Mouse (Mus musculus): ENCODE measurements around the gene Tmem216. TPM values are rescaled to one million over a fixed set of nuclear protein-coding genes. Genes with fewer than 3 reads are reported as not detected.

Gene Tmem216
- 42.6 and 49.7 TPM in 2 replicates for polyA plus RNA-seq (2014; fragmentation: Nextera tagmentation; extraction: Ambion mirVana)

- ATAC-seq (ENCODE audit: low read depth) (peak; percentile 100), DNase-seq (ENCODE audit: low spot score) (peak; percentile 94)
- peaks cover 20% of the 10 kb centered on the region for H3K36me3 ChIP-seq (ENCODE audit: control insufficient read depth, insufficient read depth, low read length)
- H3K9me3 ChIP-seq (ENCODE audit: control insufficient read depth, low read length): no peaks in the 10 kb centered on the region
- H3K4me2 ChIP-seq (ENCODE audit: low read depth, low read length): peak within 1 kb of the TSS; percentile 68
- peaks cover 8% of the 10 kb centered on the region for H3K4me1 ChIP-seq (ENCODE audit: control insufficient read depth, insufficient read depth, low read length)
- peak within 1 kb of the TSS; percentile 61 for H3K4me3 ChIP-seq (ENCODE audit: low read depth, low read length)
- H3K27me3 ChIP-seq (replicated peaks; ENCODE audit: control insufficient read depth, insufficient read depth, low read length): no peaks in the 10 kb centered on the region
- WGBS: under 1% methylated on average over 40 of the region's 43 CpGs
- peak within 1 kb of the TSS; percentile 70 for H3K9ac ChIP-seq (ENCODE audit: low read depth, low read length)
- H3K27ac ChIP-seq (replicated peaks; ENCODE audit: low read depth, low read length): peak within 1 kb of the TSS; percentile 65
These were observed at the start of gene Tmem216 for GRCm38 (mm10) chr19:10555624-10556510. TSS of gene Tmem216 (minus strand) at chr19:10556238.

- 0% methylated on average over 26 of the region's 49 CpGs for WGBS
- Histone ChIP-seq H3K27ac (replicated peaks; ENCODE audit: low read depth, low read length) (peak within 1 kb of the TSS; percentile 93), H3K36me3 (ENCODE audit: control insufficient read depth, insufficient read depth, low read length) (peaks cover 31% of the 10 kb centered on the region), H3K4me2 (ENCODE audit: low read depth, low read length) (peak within 1 kb of the TSS; percentile 67), H3K27me3 (replicated peaks; ENCODE audit: control insufficient read depth, insufficient read depth, low read length) (no peaks in the 10 kb centered on the region), H3K4me3 (ENCODE audit: low read depth, low read length) (peak within 1 kb of the TSS; percentile 88), H3K9ac (ENCODE audit: low read depth, low read length) (peak within 1 kb of the TSS; percentile 96), H3K9me3 (ENCODE audit: control insufficient read depth, low read length) (no peaks in the 10 kb centered on the region), H3K4me1 (ENCODE audit: control insufficient read depth, insufficient read depth, low read length) (peaks cover 14% of the 10 kb centered on the region)
- DNase-seq (ENCODE audit: low spot score) (peak; percentile 99), ATAC-seq (ENCODE audit: low read depth) (peak; percentile 96)
These were observed 49.4 kb upstream of the Tmem216 start, which contains the start of the genes Ddb1 and Tkfc for GRCm38 (mm10) chr19:10605293-10605900. TSS of gene Ddb1 (plus strand) at chr19:10605327. TSS of gene Tkfc (minus strand) at chr19:10605654.

GRCm38 (mm10) chr19:10604534-10604933 is 48.5 kb upstream of the Tmem216 start:
- Histone ChIP-seq H3K4me1 (ENCODE audit: control insufficient read depth, insufficient read depth, low read length) (peaks cover 14% of the 10 kb centered on the region), H3K27ac (replicated peaks; ENCODE audit: low read depth, low read length) (peak overlapping the region; percentile 90), H3K36me3 (ENCODE audit: control insufficient read depth, insufficient read depth, low read length) (peaks cover 32% of the 10 kb centered on the region), H3K27me3 (replicated peaks; ENCODE audit: control insufficient read depth, insufficient read depth, low read length) (no peaks in the 10 kb centered on the region), H3K9ac (ENCODE audit: low read depth, low read length) (peak overlapping the region; percentile 96), H3K4me2 (ENCODE audit: low read depth, low read length) (peak overlapping the region; percentile 67), H3K4me3 (ENCODE audit: low read depth, low read length) (peak overlapping the region; percentile 88), H3K9me3 (ENCODE audit: control insufficient read depth, low read length) (no peaks in the 10 kb centered on the region)
- ATAC-seq (ENCODE audit: low read depth): no peak
- 38% methylated on average over 3 of the region's 3 CpGs for WGBS
- no peak for DNase-seq (ENCODE audit: low spot score)

DNA sequence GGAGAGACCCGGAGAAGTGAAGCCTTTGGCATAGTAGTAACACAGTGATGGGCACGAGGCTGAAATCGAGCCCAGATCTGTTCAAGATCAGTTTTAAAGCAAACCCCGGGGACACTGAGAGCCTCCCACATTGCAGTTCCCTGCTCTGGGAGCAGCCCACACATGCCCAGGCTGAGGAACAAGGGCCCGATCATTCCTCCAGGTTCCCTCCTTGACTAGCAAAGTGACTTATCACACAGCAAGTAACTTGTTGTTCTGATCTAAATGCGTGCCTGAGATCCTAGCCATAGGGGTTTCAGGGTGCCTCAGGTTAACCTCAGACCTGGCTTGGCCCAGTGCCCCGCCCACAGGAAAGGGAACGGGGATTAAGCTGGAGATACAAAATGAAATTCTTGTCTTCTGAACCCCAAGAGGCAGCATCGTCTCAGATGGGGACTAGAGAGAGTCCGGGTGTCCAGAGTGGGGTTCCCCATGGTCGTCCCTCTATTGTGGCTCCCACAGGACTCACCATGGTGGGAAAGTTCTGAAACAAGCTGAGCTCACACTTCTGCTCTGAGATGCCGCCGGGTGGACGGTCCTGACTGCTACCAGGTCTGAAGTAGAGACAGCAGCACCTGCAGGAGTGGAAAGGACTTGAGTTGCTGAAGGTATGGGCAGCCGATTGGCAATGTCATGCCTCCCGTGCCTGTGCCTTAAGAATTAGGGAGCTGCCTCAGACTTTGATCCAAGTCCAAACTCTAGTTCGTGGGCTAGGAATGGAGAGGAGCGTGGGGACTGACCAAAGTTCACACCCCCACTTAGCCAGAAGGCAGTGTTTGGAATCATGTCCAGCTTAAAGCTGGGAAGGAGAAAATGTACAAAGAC is 47.9 kb upstream of the Tmem216 start:
- H3K4me2 ChIP-seq (ENCODE audit: low read depth, low read length): no peak overlapping the region
- DNase-seq (ENCODE audit: low spot score) (no peak), ATAC-seq (ENCODE audit: low read depth) (no peak)
- peaks cover 14% of the 10 kb centered on the region for H3K4me1 ChIP-seq (ENCODE audit: control insufficient read depth, insufficient read depth, low read length)
- no peak overlapping the region for H3K4me3 ChIP-seq (ENCODE audit: low read depth, low read length)
- no peaks in the 10 kb centered on the region for H3K27me3 ChIP-seq (replicated peaks; ENCODE audit: control insufficient read depth, insufficient read depth, low read length)
- H3K36me3 ChIP-seq (ENCODE audit: control insufficient read depth, insufficient read depth, low read length): peaks cover 30% of the 10 kb centered on the region
- H3K9me3 ChIP-seq (ENCODE audit: control insufficient read depth, low read length): no peaks in the 10 kb centered on the region
- no peak overlapping the region; the same call in 1 of the 2 replicates for H3K9ac ChIP-seq (ENCODE audit: low read depth, low read length)
- H3K27ac ChIP-seq (replicated peaks; ENCODE audit: low read depth, low read length): no peak overlapping the region
- WGBS: 80% methylated on average over 17 of the region's 18 CpGs

GRCm38 (mm10) chr19:10602787-10603186 is 46.7 kb upstream of the Tmem216 start:
- ATAC-seq (ENCODE audit: low read depth) (peak; percentile 74), DNase-seq (ENCODE audit: low spot score) (peak; percentile 96)
- Histone ChIP-seq H3K4me1 (ENCODE audit: control insufficient read depth, insufficient read depth, low read length) (peaks cover 14% of the 10 kb centered on the region), H3K27me3 (replicated peaks; ENCODE audit: control insufficient read depth, insufficient read depth, low read length) (no peaks in the 10 kb centered on the region), H3K27ac (replicated peaks; ENCODE audit: low read depth, low read length) (peak overlapping the region; percentile 91), H3K9ac (ENCODE audit: low read depth, low read length) (peak overlapping the region; percentile 61), H3K4me2 (ENCODE audit: low read depth, low read length) (peak overlapping the region; percentile 56), H3K36me3 (ENCODE audit: control insufficient read depth, insufficient read depth, low read length) (peaks cover 28% of the 10 kb centered on the region), H3K9me3 (ENCODE audit: control insufficient read depth, low read length) (no peaks in the 10 kb centered on the region), H3K4me3 (ENCODE audit: low read depth, low read length) (peak overlapping the region; percentile 32)
- WGBS: 2% methylated on average over 9 of the region's 9 CpGs

- H3K27me3 ChIP-seq (replicated peaks; ENCODE audit: control insufficient read depth, insufficient read depth, low read length): no peaks in the 10 kb centered on the region
- H3K4me3 ChIP-seq (ENCODE audit: low read depth, low read length): peak overlapping the region; percentile 32
- H3K27ac ChIP-seq (replicated peaks; ENCODE audit: low read depth, low read length): peak overlapping the region; percentile 91
- peaks cover 14% of the 10 kb centered on the region for H3K4me1 ChIP-seq (ENCODE audit: control insufficient read depth, insufficient read depth, low read length)
- no peak for DNase-seq (ENCODE audit: low spot score)
- peak overlapping the region; percentile 61 for H3K9ac ChIP-seq (ENCODE audit: low read depth, low read length)
- WGBS: 6% methylated on average over 6 of the region's 6 CpGs
- peak; percentile 16; the same call in 1 of the 2 replicates for ATAC-seq (ENCODE audit: low read depth)
- peaks cover 24% of the 10 kb centered on the region; the same call in 1 of the 2 replicates for H3K36me3 ChIP-seq (ENCODE audit: control insufficient read depth, insufficient read depth, low read length)
- peak overlapping the region; percentile 56 for H3K4me2 ChIP-seq (ENCODE audit: low read depth, low read length)
- H3K9me3 ChIP-seq (ENCODE audit: control insufficient read depth, low read length): no peaks in the 10 kb centered on the region
These were observed 46.3 kb upstream of the Tmem216 start for GRCm38 (mm10) chr19:10602247-10602769.

DNA sequence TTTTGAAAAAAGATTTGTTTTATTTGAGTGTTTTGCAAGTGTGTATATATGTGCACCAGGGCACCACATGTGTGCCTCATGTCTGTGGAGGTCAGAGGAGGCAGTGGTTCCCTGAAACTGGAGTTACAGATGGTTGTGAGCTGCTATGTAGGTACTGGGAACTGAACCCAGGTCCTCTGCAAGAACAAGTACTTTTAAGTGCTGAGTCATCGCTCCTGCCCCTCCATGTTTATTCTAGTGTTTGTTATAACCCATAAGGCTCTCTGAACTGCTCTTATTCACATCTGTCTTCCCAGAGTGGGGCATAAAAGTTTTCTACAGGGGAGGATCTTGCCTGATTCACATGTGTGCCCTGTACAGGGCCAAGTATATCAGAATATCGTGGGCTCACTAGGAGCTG is 43.6 kb upstream of the Tmem216 start:
- Histone ChIP-seq H3K4me2 (ENCODE audit: low read depth, low read length) (no peak overlapping the region), H3K27ac (replicated peaks; ENCODE audit: low read depth, low read length) (no peak overlapping the region), H3K27me3 (replicated peaks; ENCODE audit: control insufficient read depth, insufficient read depth, low read length) (no peaks in the 10 kb centered on the region), H3K36me3 (ENCODE audit: control insufficient read depth, insufficient read depth, low read length) (peaks cover 29% of the 10 kb centered on the region; the same call in 1 of the 2 replicates), H3K4me1 (ENCODE audit: control insufficient read depth, insufficient read depth, low read length) (peaks cover 7% of the 10 kb centered on the region; the same call in 1 of the 2 replicates), H3K9me3 (ENCODE audit: control insufficient read depth, low read length) (no peaks in the 10 kb centered on the region), H3K9ac (ENCODE audit: low read depth, low read length) (no peak overlapping the region), H3K4me3 (ENCODE audit: low read depth, low read length) (no peak overlapping the region)
- ATAC-seq (ENCODE audit: low read depth) (no peak), DNase-seq (ENCODE audit: low spot score) (no peak)
- 81% methylated on average over 2 of the region's 2 CpGs for WGBS

- no peaks in the 10 kb centered on the region for H3K9me3 ChIP-seq (ENCODE audit: control insufficient read depth, low read length)
- H3K27me3 ChIP-seq (replicated peaks; ENCODE audit: control insufficient read depth, insufficient read depth, low read length): no peaks in the 10 kb centered on the region
- no peak for ATAC-seq (ENCODE audit: low read depth)
- DNase-seq (ENCODE audit: low spot score): no peak
- no peak overlapping the region for H3K27ac ChIP-seq (replicated peaks; ENCODE audit: low read depth, low read length)
- H3K36me3 ChIP-seq (ENCODE audit: control insufficient read depth, insufficient read depth, low read length): peaks cover 32% of the 10 kb centered on the region
- H3K4me2 ChIP-seq (ENCODE audit: low read depth, low read length): no peak overlapping the region
- H3K9ac ChIP-seq (ENCODE audit: low read depth, low read length): no peak overlapping the region
- WGBS: 39% methylated on average over 3 of the region's 3 CpGs
- 0 out of 2 replicates have a peak, but pooled peaks cover 3% of the 10 kb centered on the region for H3K4me1 ChIP-seq (ENCODE audit: control insufficient read depth, insufficient read depth, low read length)
- H3K4me3 ChIP-seq (ENCODE audit: low read depth, low read length): no peak overlapping the region
These were observed 42.1 kb upstream of the Tmem216 start for GRCm38 (mm10) chr19:10598188-10598587.
